Mouse (Mus musculus): ENCODE data around the gene Ajap1. TPM values are rescaled to one million over a fixed set of nuclear protein-coding genes. Genes with fewer than 3 reads are reported as not detected.

The Ajap1 gene
- polyA plus RNA-seq, 1 experiment: not detected

GRCm38 (mm10) chr4:153425961-153426656 lies 56.5 kb downstream of the Ajap1 start:
- H3K4me3 ChIP-seq (ENCODE audit: control insufficient read depth, low read depth, low read length): no peak overlapping the region
- H3K36me3 ChIP-seq (ENCODE audit: control insufficient read depth, insufficient read depth, low read length): no peaks in the 10 kb centered on the region
- TF ChIP-seq CTCF (IDR thresholded peaks at IDR 0.05; ENCODE audit: control insufficient read depth, insufficient read depth, insufficient replicate concordance, low read depth, low read length): no peak
- no peak for TF ChIP-seq POLR2A (IDR thresholded peaks at IDR 0.05; ENCODE audit: control insufficient read depth, low read depth, low read length)
- H3K4me1 ChIP-seq (ENCODE audit: control insufficient read depth, insufficient read depth, low read length): no peaks in the 10 kb centered on the region
- H3K27ac ChIP-seq (ENCODE audit: control insufficient read depth, insufficient read depth, low read depth, low read length): no peak overlapping the region
- H3K27me3 ChIP-seq (ENCODE audit: control insufficient read depth, insufficient read depth, low read length): no peaks in the 10 kb centered on the region

DNA sequence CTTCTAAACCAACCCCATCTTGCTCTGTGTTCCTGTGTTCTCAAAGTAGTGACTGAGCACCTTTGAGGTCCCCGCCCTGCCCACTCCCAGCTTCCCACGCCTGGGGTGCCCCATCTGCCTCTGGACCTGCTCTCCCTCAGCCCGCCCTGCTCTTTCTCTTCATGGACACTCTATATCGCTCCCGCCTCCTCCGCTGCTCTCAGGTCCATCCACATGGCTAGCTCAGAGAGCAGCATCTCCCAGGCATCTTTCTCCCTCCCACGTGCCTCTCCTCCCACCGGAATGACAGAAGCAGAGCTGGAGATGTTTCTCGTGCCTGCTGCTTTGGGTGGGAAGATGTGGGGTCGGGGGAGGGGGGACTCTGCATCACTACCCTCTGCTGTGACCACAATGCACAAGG lies 58.3 kb downstream of the Ajap1 start:
- no peak overlapping the region for H3K27ac ChIP-seq (ENCODE audit: control insufficient read depth, insufficient read depth, low read depth, low read length)
- no peaks in the 10 kb centered on the region for H3K4me1 ChIP-seq (ENCODE audit: control insufficient read depth, insufficient read depth, low read length)
- H3K27me3 ChIP-seq (ENCODE audit: control insufficient read depth, insufficient read depth, low read length): no peaks in the 10 kb centered on the region
- TF ChIP-seq POLR2A (IDR thresholded peaks at IDR 0.05; ENCODE audit: control insufficient read depth, low read depth, low read length) (no peak), CTCF (IDR thresholded peaks at IDR 0.05; ENCODE audit: control insufficient read depth, insufficient read depth, insufficient replicate concordance, low read depth, low read length) (no peak)
- H3K4me3 ChIP-seq (ENCODE audit: control insufficient read depth, low read depth, low read length): no peak overlapping the region
- H3K36me3 ChIP-seq (ENCODE audit: control insufficient read depth, insufficient read depth, low read length): no peaks in the 10 kb centered on the region

- Histone ChIP-seq H3K4me3 (ENCODE audit: control insufficient read depth, low read depth, low read length) (no peak overlapping the region), H3K36me3 (ENCODE audit: control insufficient read depth, insufficient read depth, low read length) (no peaks in the 10 kb centered on the region), H3K4me1 (ENCODE audit: control insufficient read depth, insufficient read depth, low read length) (peaks cover 14% of the 10 kb centered on the region), H3K27ac (ENCODE audit: control insufficient read depth, insufficient read depth, low read depth, low read length) (no peak overlapping the region), H3K27me3 (ENCODE audit: control insufficient read depth, insufficient read depth, low read length) (no peaks in the 10 kb centered on the region)
- TF ChIP-seq CTCF (IDR thresholded peaks at IDR 0.05; ENCODE audit: control insufficient read depth, insufficient read depth, insufficient replicate concordance, low read depth, low read length) (peak; percentile 26; the same call in 1 of the 2 replicates), POLR2A (IDR thresholded peaks at IDR 0.05; ENCODE audit: control insufficient read depth, low read depth, low read length) (no peak)
Observed at GRCm38 (mm10) chr4:153417926-153418325, 64.7 kb downstream of the Ajap1 start.

GRCm38 (mm10) chr4:153417164-153417896 lies 65.3 kb downstream of the Ajap1 start:
- no peak overlapping the region for H3K4me3 ChIP-seq (ENCODE audit: control insufficient read depth, low read depth, low read length)
- TF ChIP-seq CTCF (IDR thresholded peaks at IDR 0.05; ENCODE audit: control insufficient read depth, insufficient read depth, insufficient replicate concordance, low read depth, low read length) (no peak), POLR2A (IDR thresholded peaks at IDR 0.05; ENCODE audit: control insufficient read depth, low read depth, low read length) (no peak)
- no peaks in the 10 kb centered on the region for H3K36me3 ChIP-seq (ENCODE audit: control insufficient read depth, insufficient read depth, low read length)
- H3K4me1 ChIP-seq (ENCODE audit: control insufficient read depth, insufficient read depth, low read length): peaks cover 14% of the 10 kb centered on the region
- H3K27me3 ChIP-seq (ENCODE audit: control insufficient read depth, insufficient read depth, low read length): no peaks in the 10 kb centered on the region
- H3K27ac ChIP-seq (ENCODE audit: control insufficient read depth, insufficient read depth, low read depth, low read length): no peak overlapping the region

DNA sequence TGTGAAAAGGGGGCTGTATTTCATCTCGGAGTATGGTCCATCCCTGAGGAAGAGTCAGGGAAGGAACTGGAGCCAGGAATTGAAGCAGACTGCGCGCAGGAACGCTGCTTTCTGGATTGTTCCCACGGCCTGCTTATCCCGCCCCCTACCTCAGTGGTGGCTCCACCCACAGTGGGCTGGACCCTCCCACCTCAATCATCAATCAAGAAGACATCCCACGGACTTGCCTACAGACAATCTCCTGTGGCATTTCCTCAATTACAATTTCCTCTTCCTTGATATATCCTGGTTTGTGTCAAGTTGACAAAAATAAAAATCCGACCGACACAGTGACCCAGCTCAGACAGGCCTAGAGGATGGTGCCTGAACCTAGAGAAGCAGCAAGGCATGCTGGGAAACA lies 66.5 kb downstream of the Ajap1 start:
- H3K36me3 ChIP-seq (ENCODE audit: control insufficient read depth, insufficient read depth, low read length): no peaks in the 10 kb centered on the region
- no peak overlapping the region for H3K27ac ChIP-seq (ENCODE audit: control insufficient read depth, insufficient read depth, low read depth, low read length)
- H3K27me3 ChIP-seq (ENCODE audit: control insufficient read depth, insufficient read depth, low read length): no peaks in the 10 kb centered on the region
- no peak overlapping the region for H3K4me3 ChIP-seq (ENCODE audit: control insufficient read depth, low read depth, low read length)
- H3K4me1 ChIP-seq (ENCODE audit: control insufficient read depth, insufficient read depth, low read length): peaks cover 14% of the 10 kb centered on the region
- TF ChIP-seq CTCF (IDR thresholded peaks at IDR 0.05; ENCODE audit: control insufficient read depth, insufficient read depth, insufficient replicate concordance, low read depth, low read length) (no peak), POLR2A (IDR thresholded peaks at IDR 0.05; ENCODE audit: control insufficient read depth, low read depth, low read length) (no peak)

DNA sequence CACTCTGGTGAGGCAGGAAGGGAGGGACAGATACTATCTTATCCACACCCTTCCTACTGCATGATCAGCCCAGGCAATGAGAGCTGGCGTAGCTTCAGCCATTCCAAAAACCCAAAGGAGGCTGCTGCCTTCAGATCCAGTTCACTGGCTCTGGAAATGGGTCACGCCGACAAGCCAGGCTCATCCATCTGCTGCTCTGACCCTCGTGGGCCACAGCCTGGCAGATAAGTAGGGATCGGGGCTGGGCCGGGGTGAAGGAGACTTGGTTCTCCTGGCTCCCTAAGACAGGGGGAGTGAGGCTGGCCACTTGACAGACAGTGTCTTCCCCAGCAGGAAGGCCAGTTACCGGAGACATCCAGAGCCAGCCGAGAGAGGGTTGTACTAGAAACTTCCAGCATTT lies 84.2 kb downstream of the Ajap1 start:
- Histone ChIP-seq H3K4me1 (ENCODE audit: control insufficient read depth, insufficient read depth, low read length) (no peaks in the 10 kb centered on the region), H3K4me3 (ENCODE audit: control insufficient read depth, low read depth, low read length) (no peak overlapping the region), H3K27ac (ENCODE audit: control insufficient read depth, insufficient read depth, low read depth, low read length) (no peak overlapping the region), H3K27me3 (ENCODE audit: control insufficient read depth, insufficient read depth, low read length) (no peaks in the 10 kb centered on the region), H3K36me3 (ENCODE audit: control insufficient read depth, insufficient read depth, low read length) (no peaks in the 10 kb centered on the region)
- TF ChIP-seq POLR2A (IDR thresholded peaks at IDR 0.05; ENCODE audit: control insufficient read depth, low read depth, low read length) (no peak), CTCF (IDR thresholded peaks at IDR 0.05; ENCODE audit: control insufficient read depth, insufficient read depth, insufficient replicate concordance, low read depth, low read length) (no peak)

DNA sequence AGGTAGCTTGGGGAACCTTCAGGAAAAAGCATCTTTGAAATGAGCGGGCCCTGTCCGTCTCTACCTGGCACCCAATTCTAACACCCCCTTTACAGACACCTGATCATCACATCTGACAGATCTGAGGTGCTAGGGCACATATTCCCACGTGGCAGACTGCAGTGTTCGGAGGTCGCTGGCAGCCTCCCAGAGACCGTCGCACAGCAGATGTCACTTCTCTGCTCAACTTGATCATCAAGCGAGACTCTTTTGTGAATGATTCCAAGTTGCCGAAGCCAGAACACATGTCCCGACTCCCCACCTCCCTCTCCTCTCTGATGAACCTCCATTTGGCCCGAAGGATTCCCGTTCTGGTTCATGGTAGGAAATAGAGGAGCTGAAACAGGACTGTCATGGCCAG lies 95.1 kb downstream of the Ajap1 start:
- Histone ChIP-seq H3K36me3 (ENCODE audit: control insufficient read depth, insufficient read depth, low read length) (no peaks in the 10 kb centered on the region), H3K27ac (ENCODE audit: control insufficient read depth, insufficient read depth, low read depth, low read length) (no peak overlapping the region), H3K4me3 (ENCODE audit: control insufficient read depth, low read depth, low read length) (no peak overlapping the region), H3K4me1 (ENCODE audit: control insufficient read depth, insufficient read depth, low read length) (no peaks in the 10 kb centered on the region), H3K27me3 (ENCODE audit: control insufficient read depth, insufficient read depth, low read length) (no peaks in the 10 kb centered on the region)
- TF ChIP-seq CTCF (IDR thresholded peaks at IDR 0.05; ENCODE audit: control insufficient read depth, insufficient read depth, insufficient replicate concordance, low read depth, low read length): no peak
- TF ChIP-seq POLR2A (IDR thresholded peaks at IDR 0.05; ENCODE audit: control insufficient read depth, low read depth, low read length): no peak

Measured in testis, adult 2 months (tissue).